Mouse (Mus musculus) neural tube, embryonic 13.5 days (tissue): ENCODE results near the gene Misp. TPM values are rescaled to one million over a fixed set of nuclear protein-coding genes. Genes with fewer than 3 reads are reported as not detected.
A peak's percentile ranks its signal among the peaks of the same experiment; 100 is the strongest.

Source experiments
- ATAC-seq: fragments of 200-750 bp; cut with Nextera tagmentation; 2 replicates; pipeline ENCODE4 v1.8.0; 2017; ENCODE audit warnings: low read depth, mild to moderate bottlenecking, moderate TSS enrichment, moderate library complexity
- H3K27ac ChIP-seq: fragments of 300-500 bp; sonication (generic); replicated peaks from 2 replicates; pipeline ENCODE4 v1.5.1; 2015; ENCODE audit warnings: moderate library complexity, mild to moderate bottlenecking, inconsistent platforms
- H3K27me3 ChIP-seq: fragments of 300-500 bp; sonication (generic); 2 replicates; pipeline ENCODE4 v1.6.1; 2015; ENCODE audit warnings: mild to moderate bottlenecking, inconsistent platforms
- H3K36me3 ChIP-seq: fragments of 300-500 bp; sonication (generic); 2 replicates; pipeline ENCODE4 v1.6.1; 2015; ENCODE audit warnings: mild to moderate bottlenecking, inconsistent platforms
- H3K4me1 ChIP-seq: fragments of 300-500 bp; sonication (generic); replicated peaks from 2 replicates; pipeline ENCODE4 v1.6.1; 2015; ENCODE audit warnings: inconsistent platforms
- H3K4me2 ChIP-seq: fragments of 300-500 bp; sonication (generic); 2 replicates; pipeline ENCODE4 v1.6.1; 2015; ENCODE audit warnings: inconsistent platforms, mild to moderate bottlenecking, moderate library complexity
- H3K4me3 ChIP-seq: fragments of 300-500 bp; sonication (generic); 2 replicates; pipeline ENCODE4 v1.5.1; 2015; ENCODE audit warnings: mild to moderate bottlenecking, inconsistent platforms
- H3K9ac ChIP-seq: fragments of 300-500 bp; sonication (generic); 2 replicates; pipeline ENCODE4 v1.6.1; 2015; ENCODE audit warnings: moderate library complexity, mild to moderate bottlenecking, inconsistent platforms
- H3K9me3 ChIP-seq: fragments of 300-500 bp; sonication (generic); 2 replicates; pipeline ENCODE4 v1.6.1; 2016; ENCODE audit warnings: inconsistent platforms
- WGBS: fragments of 180-500 bp; shearing (Covaris S2); methylation state at CpG from one replicate; pipeline ENCODE4 v1.1.7; 2015; 5-methylcytosine and 5-hydroxymethylcytosine counted together
- polyA plus RNA-seq: library from polyadenylated mRNA; unstranded; fragments of >200 nt; fragmentation: Nextera tagmentation; extraction: Ambion mirVana; gene quantifications from 2 replicates; pipeline ENCODE4 v1.2.1, GENCODE M21; 2015

Misp gene
- polyA plus RNA-seq, 1 experiment from 2014 or later, result 2.5 TPM

GRCm38 (mm10) chr10:79783050-79783449, 37.7 kb upstream of the Misp start:
- Histone ChIP-seq H3K27ac (no peak overlapping the region), H3K4me3 (no peak overlapping the region), H3K9ac (no peak overlapping the region), H3K36me3 (no peaks in the 10 kb centered on the region), H3K4me2 (no peak overlapping the region), H3K27me3 (peaks cover 62% of the 10 kb centered on the region), H3K4me1 (peaks cover 35% of the 10 kb centered on the region), H3K9me3 (no peaks in the 10 kb centered on the region)
- ATAC-seq, result no peak
- 67% methylated on average over 7 of the region's 7 CpGs for WGBS

GRCm38 (mm10) chr10:79783920-79784800, 36.6 kb upstream of the Misp start:
- Histone ChIP-seq H3K9ac (no peak overlapping the region), H3K36me3 (no peaks in the 10 kb centered on the region), H3K4me3 (no peak overlapping the region), H3K27me3 (peaks cover 51% of the 10 kb centered on the region), H3K27ac (no peak overlapping the region), H3K9me3 (no peaks in the 10 kb centered on the region), H3K4me2 (no peak overlapping the region), H3K4me1 (peaks cover 25% of the 10 kb centered on the region)
- WGBS, result 32% methylated on average over 27 of the region's 27 CpGs
- no peak for ATAC-seq

- peaks cover 18% of the 10 kb centered on the region for H3K27me3 ChIP-seq
- H3K36me3 ChIP-seq, result no peaks in the 10 kb centered on the region
- H3K27ac ChIP-seq, result no peak overlapping the region
- 42% methylated on average over 7 of the region's 7 CpGs for WGBS
- H3K4me3 ChIP-seq, result no peak overlapping the region
- no peak overlapping the region for H3K9ac ChIP-seq
- H3K4me1 ChIP-seq, result peaks cover 5% of the 10 kb centered on the region; the same call in 1 of the 2 replicates
- no peaks in the 10 kb centered on the region for H3K9me3 ChIP-seq
- no peak for ATAC-seq
- no peak overlapping the region for H3K4me2 ChIP-seq
Measured at GRCm38 (mm10) chr10:79788386-79789158, 32.2 kb upstream of the Misp start.

GRCm38 (mm10) chr10:79789581-79789980, 31.2 kb upstream of the Misp start:
- H3K36me3 ChIP-seq, result no peaks in the 10 kb centered on the region
- H3K9ac ChIP-seq, result no peak overlapping the region
- peaks cover 10% of the 10 kb centered on the region; the same call in 1 of the 2 replicates for H3K27me3 ChIP-seq
- ATAC-seq, result no peak
- H3K4me1 ChIP-seq, result peaks cover 4% of the 10 kb centered on the region
- no peak overlapping the region for H3K4me2 ChIP-seq
- H3K9me3 ChIP-seq, result no peaks in the 10 kb centered on the region
- no peak overlapping the region for H3K4me3 ChIP-seq
- 57% methylated on average over 2 of the region's 2 CpGs for WGBS
- H3K27ac ChIP-seq, result no peak overlapping the region

- ATAC-seq, result no peak
- H3K9ac ChIP-seq, result no peak within 1 kb of the TSS
- H3K36me3 ChIP-seq, result no peaks in the 10 kb centered on the region
- WGBS, result 87% methylated on average over 4 of the region's 4 CpGs
- 0 out of 2 replicates have a peak, but pooled peaks cover 4% of the 10 kb centered on the region for H3K27me3 ChIP-seq
- no peak within 1 kb of the TSS for H3K4me2 ChIP-seq
- H3K4me3 ChIP-seq, result no peak within 1 kb of the TSS
- no peak within 1 kb of the TSS for H3K27ac ChIP-seq
- no peaks in the 10 kb centered on the region for H3K9me3 ChIP-seq
- H3K4me1 ChIP-seq, result peaks cover 17% of the 10 kb centered on the region
Measured at GRCm38 (mm10) chr10:79790861-79791260, 29.9 kb upstream of the Misp start, which contains the start of gene Prss57. Prss57 (minus strand) TSS chr10:79790961.

GRCm38 (mm10) chr10:79792339-79793040, 28.3 kb upstream of the Misp start:
- Histone ChIP-seq H3K36me3 (no peaks in the 10 kb centered on the region), H3K27ac (no peak overlapping the region; the same call in 1 of the 2 replicates), H3K9ac (no peak overlapping the region; the same call in 1 of the 2 replicates), H3K9me3 (no peaks in the 10 kb centered on the region), H3K4me2 (no peak overlapping the region), H3K27me3 (no peaks in the 10 kb centered on the region), H3K4me3 (no peak overlapping the region), H3K4me1 (peaks cover 34% of the 10 kb centered on the region)
- 79% methylated on average over 5 of the region's 5 CpGs for WGBS
- no peak for ATAC-seq

GRCm38 (mm10) chr10:79793051-79793737, 27.6 kb upstream of the Misp start, which contains the start of gene Palm:
Palm (plus strand) TSS chr10:79793572.
- peak within 1 kb of the TSS; percentile 98 for H3K9ac ChIP-seq
- peak; percentile 63 for ATAC-seq
- H3K36me3 ChIP-seq, result no peaks in the 10 kb centered on the region
- H3K4me3 ChIP-seq, result peak within 1 kb of the TSS; percentile 97
- H3K9me3 ChIP-seq, result no peaks in the 10 kb centered on the region
- peak within 1 kb of the TSS; percentile 87 for H3K4me2 ChIP-seq
- peak within 1 kb of the TSS; percentile 93 for H3K27ac ChIP-seq
- peaks cover 41% of the 10 kb centered on the region for H3K4me1 ChIP-seq
- WGBS, result 6% methylated on average over 51 of the region's 51 CpGs
- H3K27me3 ChIP-seq, result no peaks in the 10 kb centered on the region

GRCm38 (mm10) chr10:79793738-79794490, 26.9 kb upstream of the Misp start:
- H3K4me1 ChIP-seq, result peaks cover 45% of the 10 kb centered on the region
- H3K9me3 ChIP-seq, result no peaks in the 10 kb centered on the region
- H3K4me2 ChIP-seq, result peak overlapping the region; percentile 87
- peak overlapping the region; percentile 97 for H3K4me3 ChIP-seq
- peak overlapping the region; percentile 98 for H3K9ac ChIP-seq
- 1% methylated on average over 37 of the region's 38 CpGs for WGBS
- peak overlapping the region; percentile 93 for H3K27ac ChIP-seq
- H3K27me3 ChIP-seq, result no peaks in the 10 kb centered on the region
- ATAC-seq, result peak; percentile 60
- no peaks in the 10 kb centered on the region for H3K36me3 ChIP-seq

GRCm38 (mm10) chr10:79794491-79794931, 26.3 kb upstream of the Misp start:
- no peaks in the 10 kb centered on the region for H3K36me3 ChIP-seq
- WGBS, result 4% methylated on average over 10 of the region's 10 CpGs
- ATAC-seq, result peak; percentile 28

GRCm38 (mm10) chr10:79795905-79796304, 24.9 kb upstream of the Misp start:
- Histone ChIP-seq H3K4me3 (no peak overlapping the region), H3K9me3 (no peaks in the 10 kb centered on the region), H3K4me2 (0 out of 2 replicates have a peak overlapping the region, but pooled peaks have one; percentile 87), H3K9ac (no peak overlapping the region), H3K27ac (no peak overlapping the region), H3K27me3 (no peaks in the 10 kb centered on the region), H3K4me1 (peaks cover 56% of the 10 kb centered on the region), H3K36me3 (no peaks in the 10 kb centered on the region)
- ATAC-seq, result no peak
- 93% methylated on average over 3 of the region's 3 CpGs for WGBS

More at GRCm38 (mm10) chr10:79794491-79794931, 26.3 kb upstream of the Misp start:
- Histone ChIP-seq H3K4me3 (peak overlapping the region; percentile 97), H3K4me1 (peaks cover 46% of the 10 kb centered on the region), H3K27ac (peak overlapping the region; percentile 93), H3K4me2 (peak overlapping the region; percentile 87), H3K27me3 (no peaks in the 10 kb centered on the region), H3K9ac (peak overlapping the region; percentile 98), H3K9me3 (no peaks in the 10 kb centered on the region)
